Mouse (Mus musculus) urinary bladder, postnatal 14 days (tissue): ENCODE data around the gene Baz1b.

Experiments
- DNase-seq: peaks from one replicate; pipeline ENCODE4 v3.0.0; 2021; ENCODE audit warnings: low spot score

Gene Baz1b

GRCm38 (mm10) chr5:135236571-135236970 is 49.5 kb downstream of the Baz1b start:
- peak; percentile 56 for DNase-seq

GRCm38 (mm10) chr5:135238832-135239231 is 51.8 kb downstream of the Baz1b start:
- DNase-seq, result no peak

- no peak for DNase-seq
These were observed 54.4 kb downstream of the Baz1b start for GRCm38 (mm10) chr5:135241474-135241873.

- DNase-seq, result no peak
These were observed 55.1 kb downstream of the Baz1b start for GRCm38 (mm10) chr5:135242136-135242535.

GRCm38 (mm10) chr5:135242608-135243007 is 55.5 kb downstream of the Baz1b start:
- DNase-seq, result no peak

- DNase-seq, result no peak
These were observed 56.1 kb downstream of the Baz1b start for GRCm38 (mm10) chr5:135243166-135243565.

- DNase-seq, result no peak
These were observed 59.5 kb downstream of the Baz1b start for GRCm38 (mm10) chr5:135246531-135246930.

- no peak for DNase-seq
These were observed 60.3 kb downstream of the Baz1b start for GRCm38 (mm10) chr5:135247337-135247736.

- DNase-seq, result no peak
These were observed 62.1 kb downstream of the Baz1b start for GRCm38 (mm10) chr5:135248956-135249676.

- DNase-seq, result no peak
These were observed 63.4 kb downstream of the Baz1b start for GRCm38 (mm10) chr5:135250186-135251078.

- peak; percentile 85 for DNase-seq
These were observed 64.0 kb downstream of the Baz1b start, which contains the start of gene Fzd9 for GRCm38 (mm10) chr5:135251079-135251454. TSS of gene Fzd9 (minus strand) at chr5:135251230.

GRCm38 (mm10) chr5:135253741-135254401 is 66.8 kb downstream of the Baz1b start:
- no peak for DNase-seq

GRCm38 (mm10) chr5:135256166-135256565 is 69.1 kb downstream of the Baz1b start:
- no peak for DNase-seq

GRCm38 (mm10) chr5:135257559-135257958 is 70.5 kb downstream of the Baz1b start:
- DNase-seq, result no peak

- DNase-seq, result no peak
These were observed 71.5 kb downstream of the Baz1b start for GRCm38 (mm10) chr5:135258280-135259150.

- peak; percentile 43 for DNase-seq
These were observed 76.9 kb downstream of the Baz1b start for GRCm38 (mm10) chr5:135263866-135264503.

GRCm38 (mm10) chr5:135264548-135264947 is 77.5 kb downstream of the Baz1b start:
- DNase-seq, result no peak

GRCm38 (mm10) chr5:135269451-135269850 is 82.4 kb downstream of the Baz1b start:
- DNase-seq, result no peak

GRCm38 (mm10) chr5:135270361-135270760 is 83.3 kb downstream of the Baz1b start:
- DNase-seq, result no peak

GRCm38 (mm10) chr5:135271563-135272165 is 84.6 kb downstream of the Baz1b start:
- no peak for DNase-seq
